Mouse (Mus musculus) heart, adult 2 months (tissue): ENCODE results near the gene Fbxo6. TPM values are rescaled to one million over a fixed set of nuclear protein-coding genes. Genes with fewer than 3 reads are reported as not detected.

Source experiments
- DNase-seq, 2 experiments: peaks; one replicate each; pipeline ENCODE4 v3.0.0; 2021
- H3K27ac ChIP-seq: fragments of 200-600 bp; 2 replicates; pipeline ENCODE4 v1.8.1; 2022
- H3K27me3 ChIP-seq: fragments of 200-500 bp; 2 replicates; pipeline ENCODE4 v1.6.1; 2012; ENCODE audit warnings: mild to moderate bottlenecking, low read length, inconsistent platforms, mixed read lengths; ENCODE audit not compliant: control insufficient read depth, insufficient read depth
- H3K36me3 ChIP-seq: fragments of 200-500 bp; 2 replicates; pipeline ENCODE4 v1.6.1; 2012; ENCODE audit warnings: low read length, inconsistent platforms; ENCODE audit not compliant: control insufficient read depth, insufficient read depth
- H3K4me1 ChIP-seq: fragments of 200-500 bp; 2 replicates; pipeline ENCODE4 v1.6.1; 2011; ENCODE audit warnings: low read length; ENCODE audit not compliant: control insufficient read depth, insufficient read depth
- H3K4me3 ChIP-seq: fragments of 200-600 bp; 2 replicates; pipeline ENCODE4 v1.8.1; 2022
- H3K79me2 ChIP-seq: fragments of 200-500 bp; replicated peaks from 2 replicates; pipeline ENCODE4 v1.6.1; 2012; ENCODE audit warnings: mild to moderate bottlenecking, inconsistent platforms, low read length, moderate library complexity, mixed read lengths; ENCODE audit not compliant: control insufficient read depth, insufficient read depth
- H3K9ac ChIP-seq: fragments of 200-500 bp; 2 replicates; pipeline ENCODE4 v1.6.1; 2012; ENCODE audit warnings: low read depth, mild to moderate bottlenecking, control low read depth, inconsistent platforms, low read length, mixed read lengths
- CTCF ChIP-seq: fragments of 200-600 bp; IDR thresholded peaks from 2 replicates; pipeline ENCODE4 v1.8.1; 2022; ENCODE audit warnings: antibody characterized with exemption, mild to moderate bottlenecking, moderate library complexity
- EP300 ChIP-seq: fragments of 200-500 bp; IDR thresholded peaks from 2 replicates; pipeline ENCODE4 v1.6.1; 2011; ENCODE audit warnings: low read depth, low read length, control low read depth; ENCODE audit not compliant: insufficient read depth
- POLR2A ChIP-seq: fragments of 200-500 bp; IDR thresholded peaks from 2 replicates; pipeline ENCODE4 v1.6.1; 2011; ENCODE audit warnings: mild to moderate bottlenecking, low read depth, low read length, control low read depth; ENCODE audit not compliant: insufficient read depth
- WGBS: fragments of 180-500 bp; shearing (Covaris S2); methylation state at CpG from one replicate; pipeline ENCODE4 v1.1.7; 2018; 5-methylcytosine and 5-hydroxymethylcytosine counted together
- intact Hi-C: fragments of 180-260 bp; cut with DNase I; formaldehyde crosslinking; loops from one replicate; pipeline ENCODE4 v1.15.1; 2025
- polyA plus RNA-seq: library from polyadenylated mRNA; depleted of rRNA; stranded (reverse); fragments of >200 nt; gene quantifications from 2 replicates; pipeline ENCODE4 v1.2.3, GENCODE M21; 2012
- total RNA-seq, 2 experiments: library from RNA; stranded (reverse); gene quantifications; 2 replicates each; pipeline ENCODE4 v1.2.3; 2021

Fbxo6 gene
- total and polyA plus RNA-seq, 3 experiments, result 36.0 to 68.6 (median 39.3) TPM

GRCm38 (mm10) chr4:148150953-148151266 lies 1.0 kb downstream of the Fbxo6 start:
- peak overlapping the region; percentile 74 for H3K4me3 ChIP-seq
- intact Hi-C loops, result loop anchor here (5.0 kb wide), 1 partner anchor 109 kb away; no protein-coding TSS in a partner anchor
- no peaks in the 10 kb centered on the region for H3K36me3 ChIP-seq
- no peak for DNase-seq
- peak overlapping the region; percentile 97 for H3K27ac ChIP-seq
- 0 out of 2 replicates have a peak, but pooled peaks cover 3% of the 10 kb centered on the region for H3K4me1 ChIP-seq
- WGBS, result 26% methylated on average over 3 of the region's 3 CpGs
- H3K9ac ChIP-seq, result no peak overlapping the region
- H3K79me2 ChIP-seq, result no peaks in the 10 kb centered on the region
- TF ChIP-seq EP300 (no peak), CTCF (no peak), POLR2A (no peak)
- no peaks in the 10 kb centered on the region for H3K27me3 ChIP-seq

- Histone ChIP-seq H3K4me1 (0 out of 2 replicates have a peak, but pooled peaks cover 3% of the 10 kb centered on the region), H3K27ac (no peak overlapping the region), H3K27me3 (no peaks in the 10 kb centered on the region), H3K9ac (no peak overlapping the region), H3K79me2 (no peaks in the 10 kb centered on the region), H3K4me3 (no peak overlapping the region), H3K36me3 (no peaks in the 10 kb centered on the region)
- TF ChIP-seq CTCF, result no peak
- no peak for TF ChIP-seq EP300
- no peak for TF ChIP-seq POLR2A
- intact Hi-C loops, result loop anchor here (5.0 kb wide), 1 partner anchor 108 kb away; no protein-coding TSS in a partner anchor
- WGBS, result 73% methylated on average over 7 of the region's 7 CpGs
- DNase-seq, result no peak
Observed at GRCm38 (mm10) chr4:148150242-148150641, 1.7 kb downstream of the Fbxo6 start.

GRCm38 (mm10) chr4:148149540-148149939 lies 2.4 kb downstream of the Fbxo6 start:
- Histone ChIP-seq H3K79me2 (no peaks in the 10 kb centered on the region), H3K4me3 (no peak overlapping the region), H3K27me3 (no peaks in the 10 kb centered on the region), H3K27ac (no peak overlapping the region), H3K4me1 (0 out of 2 replicates have a peak, but pooled peaks cover 3% of the 10 kb centered on the region), H3K9ac (no peak overlapping the region), H3K36me3 (no peaks in the 10 kb centered on the region)
- no peak for DNase-seq
- WGBS, result 51% methylated on average over 12 of the region's 12 CpGs
- TF ChIP-seq POLR2A (no peak), EP300 (no peak), CTCF (no peak)
- intact Hi-C loops, result no loop called here

GRCm38 (mm10) chr4:148147714-148148113 lies 4.2 kb downstream of the Fbxo6 start:
- Histone ChIP-seq H3K4me3 (no peak overlapping the region), H3K9ac (no peak overlapping the region), H3K79me2 (no peaks in the 10 kb centered on the region), H3K27ac (no peak overlapping the region), H3K36me3 (no peaks in the 10 kb centered on the region), H3K27me3 (no peaks in the 10 kb centered on the region), H3K4me1 (0 out of 2 replicates have a peak, but pooled peaks cover 3% of the 10 kb centered on the region)
- 90% methylated on average over 2 of the region's 2 CpGs for WGBS
- intact Hi-C loops, result no loop called here
- TF ChIP-seq CTCF (no peak), EP300 (no peak)
- DNase-seq, result no peak

GRCm38 (mm10) chr4:148143721-148144120 lies 8.2 kb downstream of the Fbxo6 start:
- Histone ChIP-seq H3K27me3 (no peaks in the 10 kb centered on the region), H3K79me2 (no peaks in the 10 kb centered on the region), H3K4me3 (no peak overlapping the region), H3K36me3 (no peaks in the 10 kb centered on the region), H3K9ac (no peak overlapping the region), H3K27ac (no peak overlapping the region), H3K4me1 (no peaks in the 10 kb centered on the region; the same call in 1 of the 2 replicates)
- TF ChIP-seq CTCF, result no peak
- no peak for TF ChIP-seq POLR2A
- no peak for TF ChIP-seq EP300
- intact Hi-C loops, result no loop called here
- WGBS, result 69% methylated on average over 5 of the region's 5 CpGs
- no peak for DNase-seq

- Histone ChIP-seq H3K36me3 (no peaks in the 10 kb centered on the region), H3K27ac (peak overlapping the region; percentile 96), H3K9ac (peak overlapping the region; percentile 83), H3K4me1 (no peaks in the 10 kb centered on the region; the same call in 1 of the 2 replicates), H3K79me2 (no peaks in the 10 kb centered on the region), H3K4me3 (peak overlapping the region; percentile 85), H3K27me3 (no peaks in the 10 kb centered on the region)
- peak; percentile 95 to 96 for DNase-seq
- WGBS, result under 1% methylated on average over 64 of the region's 65 CpGs
- intact Hi-C loops, result loop anchor here (1.0 kb wide), 1 partner anchor 24 kb away; no protein-coding TSS in a partner anchor
- TF ChIP-seq EP300 (peak; percentile 53; the same call in 1 of the 2 replicates), CTCF (peak; percentile 89), POLR2A (peak; percentile 71)
Observed at GRCm38 (mm10) chr4:148140098-148141011, 11.6 kb downstream of the Fbxo6 start.
